Mouse (Mus musculus) kidney, postnatal 0 days (tissue): ENCODE measurements around the gene Rnpepl1. TPM values are rescaled to one million over a fixed set of nuclear protein-coding genes. Genes with fewer than 3 reads are reported as not detected.

Source experiments
- ATAC-seq: fragments of 200-750 bp; cut with Nextera tagmentation; replicated peaks from 2 replicates; pipeline ENCODE4 v1.8.0; 2017; ENCODE audit warnings: low read depth, moderate number of reproducible peaks, moderate TSS enrichment, moderate library complexity; ENCODE audit not compliant: low FRiP score
- DNase-seq: peaks from one replicate; pipeline ENCODE4 v3.0.0-alpha.2; 2016; ENCODE audit warnings: low spot score
- H3K27ac ChIP-seq: fragments of 300-500 bp; sonication (generic); 2 replicates; pipeline ENCODE4 v1.5.1; 2014; ENCODE audit warnings: mild to moderate bottlenecking
- H3K27me3 ChIP-seq: fragments of 300-500 bp; sonication (generic); 2 replicates; pipeline ENCODE4 v1.6.1; 2014; ENCODE audit warnings: low read length, mixed read lengths; ENCODE audit not compliant: insufficient read depth
- H3K36me3 ChIP-seq: fragments of 300-500 bp; sonication (generic); 2 replicates; pipeline ENCODE4 v1.6.1; 2014; ENCODE audit warnings: low read length, mixed read lengths; ENCODE audit not compliant: insufficient read depth
- H3K4me1 ChIP-seq: fragments of 300-500 bp; sonication (generic); replicated peaks from 2 replicates; pipeline ENCODE4 v1.6.1; 2014; ENCODE audit warnings: antibody characterized with exemption, low read length, mixed read lengths; ENCODE audit not compliant: insufficient read depth
- H3K4me2 ChIP-seq: fragments of 300-500 bp; sonication (generic); 2 replicates; pipeline ENCODE4 v1.6.1; 2014; ENCODE audit warnings: mild to moderate bottlenecking, low read length, moderate library complexity, mixed read lengths
- H3K4me3 ChIP-seq: fragments of 300-500 bp; sonication (generic); replicated peaks from 2 replicates; pipeline ENCODE4 v1.5.1; 2014; ENCODE audit warnings: low read depth, low read length
- H3K9ac ChIP-seq: fragments of 300-500 bp; sonication (generic); 2 replicates; pipeline ENCODE4 v1.6.1; 2014; ENCODE audit warnings: low read depth, low read length
- H3K9me3 ChIP-seq: fragments of 300-500 bp; sonication (generic); replicated peaks from 2 replicates; pipeline ENCODE4 v1.6.1; 2016; ENCODE audit warnings: low read length, inconsistent platforms, mixed read lengths
- CTCF ChIP-seq: IDR thresholded peaks from 2 replicates; pipeline ENCODE4 v1.5.1; 2016; ENCODE audit warnings: antibody characterized with exemption, low read depth, mild to moderate bottlenecking, moderate library complexity
- WGBS: fragments of 180-500 bp; shearing (Covaris S2); extraction: QIAGEN DNeasy Blood & Tissue Kit; methylation state at CpG from one replicate; pipeline ENCODE4 v1.1.7; 2014; 5-methylcytosine and 5-hydroxymethylcytosine counted together
- polyA plus RNA-seq: library from polyadenylated mRNA; unstranded; fragments of >200 nt; fragmentation: Nextera tagmentation; extraction: Ambion mirVana; gene quantifications from 2 replicates; pipeline ENCODE4 v1.2.1, GENCODE M21; 2015

Gene Rnpepl1
- polyA plus RNA-seq, 1 experiment from 2014 or later = 39.4 TPM

DNA sequence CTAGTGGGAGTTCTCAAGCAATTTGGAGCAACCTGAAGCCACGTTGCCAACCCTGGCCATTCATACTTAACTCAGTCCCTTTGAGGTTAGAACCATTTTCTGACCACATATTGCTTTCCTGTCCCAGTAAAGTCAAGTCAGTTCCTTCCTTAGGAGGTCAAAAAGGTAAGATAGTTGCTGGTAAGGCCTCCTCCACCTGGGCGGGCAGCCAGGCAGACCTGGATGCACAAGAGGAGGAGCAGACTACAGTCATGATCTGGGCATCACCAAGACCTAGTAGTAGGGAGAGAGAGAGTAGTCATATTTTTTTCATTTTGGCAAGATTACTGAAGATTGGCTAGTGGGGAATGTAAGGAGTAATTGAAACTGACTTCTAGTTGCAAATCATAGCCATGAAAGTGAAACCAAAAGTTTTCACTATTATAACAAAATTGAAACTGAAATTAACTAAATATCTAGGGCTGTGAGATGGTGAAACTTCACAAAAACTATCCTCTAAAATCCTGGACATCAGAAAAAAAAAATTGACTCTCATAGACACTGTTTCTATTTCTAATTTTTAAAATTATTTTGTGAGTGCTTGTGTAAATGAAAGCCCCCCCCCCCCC, 4.8 kb upstream of the Rnpepl1 start:
- no peak overlapping the region for H3K27ac ChIP-seq
- no peak overlapping the region for H3K4me3 ChIP-seq
- no peaks in the 10 kb centered on the region for H3K36me3 ChIP-seq
- WGBS = 90% methylated on average over 2 of the region's 2 CpGs
- no peaks in the 10 kb centered on the region for H3K9me3 ChIP-seq
- ATAC-seq (no peak), DNase-seq (no peak)
- peaks cover 16% of the 10 kb centered on the region; the same call in 1 of the 2 replicates for H3K4me1 ChIP-seq
- no peaks in the 10 kb centered on the region for H3K27me3 ChIP-seq
- no peak for TF ChIP-seq CTCF
- no peak overlapping the region for H3K9ac ChIP-seq
- no peak overlapping the region for H3K4me2 ChIP-seq

DNA sequence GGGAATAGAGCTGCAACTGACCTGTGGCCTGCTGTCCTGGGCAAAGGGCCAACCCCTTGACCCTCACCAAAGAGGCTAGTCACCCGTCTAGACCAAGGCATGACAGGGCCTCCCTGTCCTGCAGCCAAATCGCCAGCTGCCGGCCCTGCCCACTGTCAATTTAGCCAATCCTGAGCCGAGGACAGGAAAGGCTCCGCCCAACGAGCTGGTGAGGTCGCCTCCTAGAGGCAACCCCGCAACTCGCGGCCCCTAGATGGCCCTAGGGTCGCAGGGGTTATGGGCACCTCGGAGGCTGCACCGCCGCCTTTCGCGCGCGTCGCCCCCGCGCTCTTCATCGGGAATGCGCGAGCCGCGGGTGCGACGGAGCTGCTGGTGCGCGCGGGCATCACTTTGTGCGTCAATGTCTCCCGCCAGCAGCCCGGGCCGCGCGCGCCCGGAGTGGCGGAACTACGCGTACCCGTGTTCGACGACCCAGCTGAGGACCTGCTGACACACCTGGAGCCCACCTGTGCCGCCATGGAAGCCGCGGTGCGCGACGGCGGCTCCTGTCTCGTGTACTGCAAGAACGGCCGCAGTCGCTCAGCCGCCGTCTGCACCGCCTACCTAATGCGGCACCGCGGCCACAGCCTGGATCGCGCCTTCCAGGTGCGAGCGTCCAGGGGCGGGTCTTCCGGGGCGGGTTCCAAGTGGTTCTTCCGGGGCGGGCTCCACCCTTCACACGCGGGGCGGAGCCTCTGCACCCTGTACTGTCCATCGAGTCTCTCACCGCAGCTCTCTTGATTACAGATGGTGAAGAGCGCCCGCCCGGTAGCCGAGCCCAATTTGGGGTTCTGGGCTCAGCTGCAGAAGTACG, 3.6 kb upstream of the Rnpepl1 start, which contains the start of gene Dusp28:
Gene Dusp28, plus strand, starts transcription at position 203 of the 853 bp plus-strand sequence.
- H3K36me3 ChIP-seq = no peaks in the 10 kb centered on the region
- H3K9ac ChIP-seq = peak within 1 kb of the TSS; percentile 69
- H3K9me3 ChIP-seq = no peaks in the 10 kb centered on the region
- H3K4me1 ChIP-seq = peaks cover 20% of the 10 kb centered on the region
- H3K27me3 ChIP-seq = no peaks in the 10 kb centered on the region
- peak within 1 kb of the TSS; percentile 80 for H3K4me3 ChIP-seq
- ATAC-seq (peak; percentile 90), DNase-seq (peak; percentile 94)
- WGBS = under 1% methylated on average over 79 of the region's 81 CpGs
- peak within 1 kb of the TSS; percentile 95 for H3K27ac ChIP-seq
- H3K4me2 ChIP-seq = peak within 1 kb of the TSS; percentile 89
- TF ChIP-seq CTCF = peak; percentile 71

DNA sequence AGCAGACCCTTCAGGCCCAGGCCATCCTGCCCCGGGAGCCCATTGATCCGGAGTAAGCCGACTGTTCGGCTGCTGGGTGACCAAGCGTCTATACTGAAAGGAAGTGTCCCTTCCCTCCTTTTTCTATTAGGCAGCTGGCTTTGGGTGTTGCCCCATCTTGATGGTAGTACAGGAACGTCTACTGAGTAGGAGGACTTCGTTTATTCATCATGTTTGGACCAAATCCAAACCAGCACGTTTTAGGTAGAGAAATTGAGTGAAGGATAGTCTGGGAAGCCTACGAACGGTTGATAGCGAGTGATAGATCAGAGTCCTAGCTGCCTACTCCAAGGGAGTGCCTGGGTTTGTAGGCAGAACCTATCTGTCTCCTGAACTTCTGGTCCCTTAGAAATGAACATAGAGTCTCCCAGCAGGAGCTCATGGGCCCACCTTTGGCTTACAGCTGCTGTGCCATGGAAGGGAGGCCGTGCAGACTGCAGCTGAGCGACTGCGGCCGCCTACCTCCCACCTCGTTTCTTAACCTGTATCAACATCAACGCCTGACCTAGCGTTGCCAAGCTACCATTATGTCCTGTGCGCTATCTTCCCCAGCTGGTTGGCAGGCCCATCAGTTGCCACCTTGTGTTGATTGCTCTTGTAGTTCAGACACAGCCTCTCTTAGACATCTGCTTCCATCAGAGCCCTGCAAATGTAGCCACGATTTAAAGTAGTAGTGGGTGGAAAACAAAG, 2.8 kb upstream of the Rnpepl1 start:
- ATAC-seq (no peak), DNase-seq (no peak)
- no peak for TF ChIP-seq CTCF
- Histone ChIP-seq H3K27me3 (no peaks in the 10 kb centered on the region), H3K4me3 (peak overlapping the region; percentile 80), H3K9me3 (no peaks in the 10 kb centered on the region), H3K27ac (peak overlapping the region; percentile 95), H3K4me1 (peaks cover 21% of the 10 kb centered on the region), H3K36me3 (no peaks in the 10 kb centered on the region), H3K9ac (peak overlapping the region; percentile 69; the same call in 1 of the 2 replicates), H3K4me2 (peak overlapping the region; percentile 89)
- WGBS = 43% methylated on average over 20 of the region's 20 CpGs

DNA sequence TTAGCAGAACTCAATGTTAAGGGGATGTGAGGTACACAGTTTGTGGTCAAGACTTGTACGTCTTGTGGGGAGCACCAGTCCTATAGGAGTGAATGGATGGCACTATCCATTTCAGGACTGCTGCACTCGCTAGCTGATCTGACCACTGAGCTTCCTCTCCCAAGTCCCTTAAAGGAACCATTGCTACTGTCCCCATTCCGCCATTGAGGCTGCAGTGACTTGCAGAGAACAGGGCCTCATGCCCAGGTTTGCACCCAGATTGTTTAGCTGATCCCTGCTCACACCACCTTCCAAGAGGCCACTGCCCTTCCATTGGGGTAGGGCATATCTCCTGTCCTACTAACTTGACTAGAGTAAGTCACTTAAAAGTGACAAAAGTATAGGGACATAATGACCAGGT, 1.9 kb upstream of the Rnpepl1 start:
- H3K27ac ChIP-seq = no peak overlapping the region
- no peak for ATAC-seq
- H3K4me1 ChIP-seq = peaks cover 21% of the 10 kb centered on the region
- 95% methylated on average over 3 of the region's 3 CpGs for WGBS
- H3K4me3 ChIP-seq = no peak overlapping the region
- H3K9me3 ChIP-seq = no peaks in the 10 kb centered on the region
- H3K36me3 ChIP-seq = no peaks in the 10 kb centered on the region
- no peak for DNase-seq
- no peak overlapping the region for H3K9ac ChIP-seq
- H3K4me2 ChIP-seq = no peak overlapping the region
- no peaks in the 10 kb centered on the region for H3K27me3 ChIP-seq
- TF ChIP-seq CTCF = no peak

DNA sequence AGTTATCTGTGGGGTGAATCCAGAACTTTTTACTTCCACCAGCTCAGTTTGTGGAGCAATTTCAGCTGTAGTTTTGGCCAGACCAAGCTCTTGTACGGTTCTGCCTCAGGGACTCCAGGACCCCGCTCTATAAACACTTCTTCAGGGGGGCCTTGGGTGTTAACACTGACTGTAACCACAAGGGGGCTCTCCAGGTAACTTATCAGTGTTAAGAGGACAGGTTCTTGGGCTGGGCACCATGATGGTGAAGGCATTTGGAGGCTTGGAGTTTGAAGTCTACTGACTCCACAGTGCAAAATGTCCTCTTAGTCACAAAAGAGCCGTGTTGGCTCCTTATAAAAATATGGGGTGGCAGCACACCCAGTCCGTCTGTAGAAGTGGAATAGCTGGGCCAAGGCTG, 1.5 kb upstream of the Rnpepl1 start:
- H3K27me3 ChIP-seq = no peaks in the 10 kb centered on the region
- WGBS = 62% methylated on average over 4 of the region's 4 CpGs
- DNase-seq (peak; percentile 53), ATAC-seq (no peak)
- H3K4me3 ChIP-seq = no peak overlapping the region
- H3K9ac ChIP-seq = no peak overlapping the region
- no peak overlapping the region for H3K4me2 ChIP-seq
- H3K36me3 ChIP-seq = no peaks in the 10 kb centered on the region
- no peaks in the 10 kb centered on the region for H3K9me3 ChIP-seq
- peaks cover 21% of the 10 kb centered on the region for H3K4me1 ChIP-seq
- peak; percentile 54; the same call in 1 of the 2 replicates for TF ChIP-seq CTCF
- H3K27ac ChIP-seq = no peak overlapping the region
